Mouse (Mus musculus): ENCODE measurements at regions not wholly inside any gene's neighbourhood (a gene's known extent, or its start where the extent isn't known, plus 50 kb on each side); places are given as distances from the start of the nearest gene placed in this dataset.

- CTCF ChIA-PET: no interaction called here
Observed at GRCm38 (mm10) chr12:110332616-110333154, 53.8 kb downstream of the Dio3 start.

- CTCF ChIA-PET: no interaction called here
Observed at GRCm38 (mm10) chr12:110334609-110335008, 55.7 kb downstream of the Dio3 start.

GRCm38 (mm10) chr12:110344280-110344827 is 65.5 kb downstream of the Dio3 start:
- CTCF ChIA-PET: no interaction called here

GRCm38 (mm10) chr12:110349621-110350020 is 70.8 kb downstream of the Dio3 start:
- CTCF ChIA-PET: no interaction called here

GRCm38 (mm10) chr12:110355851-110356250 is 77.0 kb downstream of the Dio3 start:
- CTCF ChIA-PET: no interaction called here

GRCm38 (mm10) chr12:110367102-110367501 is 79.8 kb upstream of the Ppp2r5c start:
- CTCF ChIA-PET: no interaction called here

GRCm38 (mm10) chr12:110367822-110368221 is 79.1 kb upstream of the Ppp2r5c start:
- CTCF ChIA-PET: no interaction called here

GRCm38 (mm10) chr12:110371886-110372690 is 74.8 kb upstream of the Ppp2r5c start:
- CTCF ChIA-PET: interaction anchor here (0.7 kb wide), 1 partner anchor 322 kb away, joined by 3 read pairs; no protein-coding TSS in a partner anchor

GRCm38 (mm10) chr12:110372986-110373385 is 73.9 kb upstream of the Ppp2r5c start:
- CTCF ChIA-PET: no interaction called here

GRCm38 (mm10) chr12:110373408-110374065 is 73.4 kb upstream of the Ppp2r5c start:
- CTCF ChIA-PET: no interaction called here

- CTCF ChIA-PET: no interaction called here
Observed at GRCm38 (mm10) chr12:110375139-110375538, 71.8 kb upstream of the Ppp2r5c start.

- CTCF ChIA-PET: interaction anchor here (0.7 kb wide), 1 partner anchor 959 kb away, joined by 14 read pairs; no protein-coding TSS in a partner anchor
Observed at GRCm38 (mm10) chr12:110376062-110376837, 70.7 kb upstream of the Ppp2r5c start.

GRCm38 (mm10) chr12:110376838-110377150 is 70.1 kb upstream of the Ppp2r5c start:
- CTCF ChIA-PET: interaction anchor here (0.7 kb wide), 1 partner anchor 958 kb away, joined by 14 read pairs; no protein-coding TSS in a partner anchor

- CTCF ChIA-PET: no interaction called here
Observed at GRCm38 (mm10) chr12:110377306-110377705, 69.6 kb upstream of the Ppp2r5c start.

- CTCF ChIA-PET: no interaction called here
Observed at GRCm38 (mm10) chr12:110377734-110378133, 69.2 kb upstream of the Ppp2r5c start.

GRCm38 (mm10) chr12:110378302-110378701 is 68.6 kb upstream of the Ppp2r5c start:
- CTCF ChIA-PET: no interaction called here

GRCm38 (mm10) chr12:110379721-110380120 is 67.2 kb upstream of the Ppp2r5c start:
- CTCF ChIA-PET: no interaction called here

GRCm38 (mm10) chr12:110380831-110381750 is 65.8 kb upstream of the Ppp2r5c start:
- CTCF ChIA-PET: interaction anchor here (0.5 kb wide), 1 partner anchor 99 kb away, joined by 3 read pairs; no protein-coding TSS in a partner anchor

- CTCF ChIA-PET: no interaction called here
Observed at GRCm38 (mm10) chr12:110385031-110385430, 61.9 kb upstream of the Ppp2r5c start.

GRCm38 (mm10) chr12:110385801-110386599 is 60.9 kb upstream of the Ppp2r5c start:
- CTCF ChIA-PET: interaction anchor here (0.7 kb wide), 1 partner anchor 1512 kb away, joined by 7 read pairs; no protein-coding TSS in a partner anchor
